Mouse (Mus musculus): ENCODE measurements around the gene Uvrag. TPM values are rescaled to one million over a fixed set of nuclear protein-coding genes. Genes with fewer than 3 reads are reported as not detected.

The Uvrag gene
- polyA plus RNA-seq, 1 experiment from 2014 or later: 18.3 TPM

DNA sequence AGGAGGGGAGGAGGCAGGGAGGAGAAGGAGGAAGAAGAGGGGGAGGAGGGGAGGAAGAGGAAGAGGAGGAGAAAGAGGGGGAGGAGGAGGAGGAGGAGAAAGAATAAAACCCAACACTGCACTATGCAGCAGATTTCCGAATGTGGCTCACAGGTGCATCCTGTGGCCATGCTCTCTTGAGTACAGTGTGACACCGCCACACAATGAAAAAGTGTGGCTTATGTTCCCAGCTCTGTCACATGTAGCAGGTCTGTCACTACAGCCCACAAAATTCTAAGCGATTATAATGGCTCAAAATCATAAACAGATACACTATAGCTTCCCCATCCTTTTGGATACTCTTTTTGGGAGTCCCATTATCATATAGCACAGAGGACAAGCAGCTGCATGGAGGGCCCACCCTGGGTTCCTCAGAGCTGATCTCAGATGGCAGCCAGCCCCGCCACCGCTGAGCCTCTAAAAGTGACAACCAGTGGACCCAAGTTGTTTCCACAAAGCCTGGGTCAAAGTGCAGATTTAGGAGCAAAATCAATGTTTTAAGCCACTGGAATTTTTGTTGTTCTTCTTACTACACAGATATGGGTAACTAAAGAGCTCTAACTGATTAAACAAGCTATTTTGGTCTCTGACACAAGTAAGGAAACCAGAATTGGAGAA lies 19.9 kb downstream of the Uvrag start:
- no peak overlapping the region for H3K9ac ChIP-seq (replicated peaks; ENCODE audit: low read depth, low read length)
- H3K4me1 ChIP-seq (replicated peaks; ENCODE audit: control insufficient read depth, insufficient read depth, low read length): no peaks in the 10 kb centered on the region
- ATAC-seq: no peak
- no peak overlapping the region for H3K27ac ChIP-seq (ENCODE audit: low read length)
- H3K4me2 ChIP-seq (ENCODE audit: low read length): no peak overlapping the region
- H3K36me3 ChIP-seq (ENCODE audit: control insufficient read depth, insufficient read depth): no peaks in the 10 kb centered on the region
- H3K27me3 ChIP-seq (replicated peaks; ENCODE audit: control insufficient read depth, insufficient read depth, low read length): no peaks in the 10 kb centered on the region
- 88% methylated on average over 5 of the region's 5 CpGs for WGBS
- no peaks in the 10 kb centered on the region for H3K9me3 ChIP-seq (ENCODE audit: control insufficient read depth, low read length)
- H3K4me3 ChIP-seq (replicated peaks; ENCODE audit: low read length): no peak overlapping the region

DNA sequence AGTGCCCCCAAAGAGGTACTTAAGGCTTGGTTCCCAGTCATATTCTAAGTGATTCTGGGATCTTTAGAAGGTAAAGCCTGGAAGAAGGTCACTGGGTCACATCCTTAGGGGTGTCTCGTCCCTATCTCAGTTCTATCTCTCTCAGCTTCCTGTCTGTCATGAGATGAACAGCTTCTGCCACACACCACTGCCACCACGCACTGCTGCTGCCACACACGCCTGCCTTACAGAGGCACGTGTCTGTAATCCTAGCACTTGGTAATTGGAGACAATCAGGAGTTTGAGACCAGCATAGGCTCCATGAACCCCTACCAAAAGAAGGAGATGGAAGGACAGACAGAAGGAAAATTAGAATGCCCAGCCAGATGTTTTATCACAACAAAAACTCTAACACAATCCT lies 20.9 kb downstream of the Uvrag start:
- Histone ChIP-seq H3K4me1 (replicated peaks; ENCODE audit: control insufficient read depth, insufficient read depth, low read length) (no peaks in the 10 kb centered on the region), H3K36me3 (ENCODE audit: control insufficient read depth, insufficient read depth) (no peaks in the 10 kb centered on the region), H3K9ac (replicated peaks; ENCODE audit: low read depth, low read length) (no peak overlapping the region), H3K4me2 (ENCODE audit: low read length) (no peak overlapping the region), H3K9me3 (ENCODE audit: control insufficient read depth, low read length) (no peaks in the 10 kb centered on the region), H3K27me3 (replicated peaks; ENCODE audit: control insufficient read depth, insufficient read depth, low read length) (no peaks in the 10 kb centered on the region), H3K4me3 (replicated peaks; ENCODE audit: low read length) (no peak overlapping the region), H3K27ac (ENCODE audit: low read length) (no peak overlapping the region)
- ATAC-seq: no peak
- WGBS: 86% methylated on average over 4 of the region's 4 CpGs

DNA sequence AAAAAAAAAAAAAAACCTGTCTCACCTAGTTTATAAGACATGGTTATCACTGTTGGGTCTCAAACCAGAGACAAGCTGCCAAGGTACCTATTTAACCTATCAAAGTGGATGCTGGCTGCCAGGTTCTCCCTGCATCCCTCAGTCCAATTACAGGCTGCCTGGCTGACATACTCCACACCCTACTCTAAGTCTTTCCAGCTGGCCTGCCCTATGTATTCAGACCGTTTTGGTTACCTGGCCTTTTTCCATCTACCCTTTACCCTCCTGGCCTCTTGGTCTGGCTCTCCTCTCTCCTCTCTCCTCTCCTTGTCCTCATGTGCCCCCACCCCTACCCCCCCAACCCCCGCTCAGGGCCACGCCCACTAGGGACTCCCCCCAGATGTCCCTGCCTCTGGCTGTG lies 24.2 kb downstream of the Uvrag start:
- no peak overlapping the region for H3K4me2 ChIP-seq (ENCODE audit: low read length)
- H3K27ac ChIP-seq (ENCODE audit: low read length): no peak overlapping the region
- 81% methylated on average over 2 of the region's 3 CpGs for WGBS
- H3K4me3 ChIP-seq (replicated peaks; ENCODE audit: low read length): no peak overlapping the region
- no peak overlapping the region for H3K9ac ChIP-seq (replicated peaks; ENCODE audit: low read depth, low read length)
- H3K27me3 ChIP-seq (replicated peaks; ENCODE audit: control insufficient read depth, insufficient read depth, low read length): no peaks in the 10 kb centered on the region
- no peaks in the 10 kb centered on the region for H3K36me3 ChIP-seq (ENCODE audit: control insufficient read depth, insufficient read depth)
- ATAC-seq: no peak
- no peaks in the 10 kb centered on the region for H3K9me3 ChIP-seq (ENCODE audit: control insufficient read depth, low read length)
- H3K4me1 ChIP-seq (replicated peaks; ENCODE audit: control insufficient read depth, insufficient read depth, low read length): no peaks in the 10 kb centered on the region

DNA sequence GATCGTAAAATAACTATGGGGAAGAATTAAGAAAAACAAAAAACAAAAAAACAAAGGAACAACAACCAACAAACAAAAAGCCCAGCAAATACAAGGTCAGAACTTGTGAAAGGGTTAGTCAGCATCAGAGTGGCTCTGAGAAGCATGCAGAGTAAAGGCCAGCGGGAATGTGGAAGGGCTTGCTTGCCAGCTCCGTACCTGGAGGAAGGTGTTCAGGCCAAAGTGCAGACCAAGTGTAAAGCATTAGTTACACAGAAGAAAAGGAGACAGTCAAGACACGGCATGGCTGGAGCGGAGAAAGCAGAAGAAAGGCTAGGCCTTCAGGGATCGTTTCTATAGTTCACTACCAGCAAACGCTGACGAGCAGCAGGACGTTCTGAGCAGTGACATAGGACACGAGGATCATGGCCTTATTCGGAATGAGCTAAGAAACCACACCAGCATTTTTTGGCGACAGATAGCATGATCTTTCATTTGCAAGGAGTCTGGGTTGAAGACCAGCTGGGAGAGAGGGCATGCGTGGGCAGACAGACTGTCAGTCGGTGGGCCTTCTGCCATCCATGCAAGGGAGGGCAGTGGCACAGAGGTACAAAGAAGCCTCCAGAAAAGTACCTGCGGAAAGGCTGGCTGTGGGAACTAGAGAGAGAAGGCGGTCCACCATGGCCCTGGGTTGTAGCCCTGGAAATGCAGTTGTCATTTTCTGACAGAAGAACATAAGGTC lies 26.8 kb downstream of the Uvrag start:
- no peak for ATAC-seq
- Histone ChIP-seq H3K36me3 (ENCODE audit: control insufficient read depth, insufficient read depth) (no peaks in the 10 kb centered on the region), H3K4me2 (ENCODE audit: low read length) (no peak overlapping the region), H3K9ac (replicated peaks; ENCODE audit: low read depth, low read length) (no peak overlapping the region), H3K4me1 (replicated peaks; ENCODE audit: control insufficient read depth, insufficient read depth, low read length) (no peaks in the 10 kb centered on the region), H3K9me3 (ENCODE audit: control insufficient read depth, low read length) (no peaks in the 10 kb centered on the region), H3K27ac (ENCODE audit: low read length) (no peak overlapping the region), H3K27me3 (replicated peaks; ENCODE audit: control insufficient read depth, insufficient read depth, low read length) (no peaks in the 10 kb centered on the region), H3K4me3 (replicated peaks; ENCODE audit: low read length) (no peak overlapping the region)
- WGBS: 92% methylated on average over 16 of the region's 16 CpGs

DNA sequence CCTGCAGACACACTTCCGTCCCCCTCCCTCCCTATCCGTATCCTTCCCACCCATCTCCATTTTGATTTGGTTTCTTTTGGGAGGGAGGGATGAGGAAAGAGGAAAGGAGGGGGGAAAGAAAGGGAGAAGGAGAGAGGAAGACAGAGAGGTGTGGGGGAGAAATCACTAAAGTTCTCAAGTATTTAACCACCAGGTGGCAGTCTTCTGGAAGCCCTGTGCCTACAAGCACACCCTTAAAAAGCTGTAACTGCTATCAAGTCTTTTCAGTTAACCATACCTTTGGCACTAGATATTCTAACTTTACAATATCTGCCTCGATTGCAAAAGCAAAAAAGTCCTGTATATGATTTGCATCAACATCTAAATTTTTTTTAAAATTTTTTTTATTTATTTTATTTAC lies 33.4 kb downstream of the Uvrag start:
- Histone ChIP-seq H3K4me2 (ENCODE audit: low read length) (no peak overlapping the region), H3K27me3 (replicated peaks; ENCODE audit: control insufficient read depth, insufficient read depth, low read length) (no peaks in the 10 kb centered on the region), H3K4me1 (replicated peaks; ENCODE audit: control insufficient read depth, insufficient read depth, low read length) (no peaks in the 10 kb centered on the region; the same call in 1 of the 2 replicates), H3K9ac (replicated peaks; ENCODE audit: low read depth, low read length) (no peak overlapping the region), H3K27ac (ENCODE audit: low read length) (no peak overlapping the region), H3K4me3 (replicated peaks; ENCODE audit: low read length) (no peak overlapping the region), H3K36me3 (ENCODE audit: control insufficient read depth, insufficient read depth) (no peaks in the 10 kb centered on the region), H3K9me3 (ENCODE audit: control insufficient read depth, low read length) (no peaks in the 10 kb centered on the region)
- WGBS: 43% methylated on average over 3 of the region's 3 CpGs
- no peak for ATAC-seq

DNA sequence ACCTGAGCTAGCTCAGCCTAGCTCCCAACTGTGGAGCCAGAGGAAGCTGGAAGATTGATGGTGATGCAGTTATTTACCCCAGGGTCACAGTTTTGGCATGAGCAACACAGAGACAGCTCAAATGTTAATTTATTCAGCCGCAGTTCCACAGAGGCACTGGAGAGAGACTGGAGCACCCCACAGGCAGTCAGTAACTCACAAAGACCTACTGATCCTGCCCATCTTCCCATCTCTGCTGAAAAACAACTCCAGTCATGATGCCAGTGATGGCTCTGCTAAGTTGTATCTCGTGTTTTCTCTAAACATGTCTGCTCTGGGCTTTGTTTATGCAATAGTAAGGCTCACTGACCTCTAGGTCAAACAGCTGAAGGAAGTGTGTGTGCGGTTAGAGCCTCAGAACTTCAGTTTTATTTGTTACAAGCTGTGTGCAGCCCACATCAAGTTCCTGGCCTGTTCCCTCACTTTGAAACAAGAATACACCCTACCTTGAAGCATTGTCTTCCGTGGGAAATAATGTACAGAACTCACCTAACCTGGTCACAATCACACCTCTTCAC lies 34.1 kb downstream of the Uvrag start:
- Histone ChIP-seq H3K27me3 (replicated peaks; ENCODE audit: control insufficient read depth, insufficient read depth, low read length) (no peaks in the 10 kb centered on the region), H3K4me2 (ENCODE audit: low read length) (no peak overlapping the region), H3K36me3 (ENCODE audit: control insufficient read depth, insufficient read depth) (no peaks in the 10 kb centered on the region), H3K4me1 (replicated peaks; ENCODE audit: control insufficient read depth, insufficient read depth, low read length) (no peaks in the 10 kb centered on the region; the same call in 1 of the 2 replicates), H3K9ac (replicated peaks; ENCODE audit: low read depth, low read length) (no peak overlapping the region), H3K27ac (ENCODE audit: low read length) (no peak overlapping the region), H3K9me3 (ENCODE audit: control insufficient read depth, low read length) (no peaks in the 10 kb centered on the region), H3K4me3 (replicated peaks; ENCODE audit: low read length) (no peak overlapping the region)
- no peak for ATAC-seq
- WGBS: 66% methylated on average over 4 of the region's 4 CpGs

DNA sequence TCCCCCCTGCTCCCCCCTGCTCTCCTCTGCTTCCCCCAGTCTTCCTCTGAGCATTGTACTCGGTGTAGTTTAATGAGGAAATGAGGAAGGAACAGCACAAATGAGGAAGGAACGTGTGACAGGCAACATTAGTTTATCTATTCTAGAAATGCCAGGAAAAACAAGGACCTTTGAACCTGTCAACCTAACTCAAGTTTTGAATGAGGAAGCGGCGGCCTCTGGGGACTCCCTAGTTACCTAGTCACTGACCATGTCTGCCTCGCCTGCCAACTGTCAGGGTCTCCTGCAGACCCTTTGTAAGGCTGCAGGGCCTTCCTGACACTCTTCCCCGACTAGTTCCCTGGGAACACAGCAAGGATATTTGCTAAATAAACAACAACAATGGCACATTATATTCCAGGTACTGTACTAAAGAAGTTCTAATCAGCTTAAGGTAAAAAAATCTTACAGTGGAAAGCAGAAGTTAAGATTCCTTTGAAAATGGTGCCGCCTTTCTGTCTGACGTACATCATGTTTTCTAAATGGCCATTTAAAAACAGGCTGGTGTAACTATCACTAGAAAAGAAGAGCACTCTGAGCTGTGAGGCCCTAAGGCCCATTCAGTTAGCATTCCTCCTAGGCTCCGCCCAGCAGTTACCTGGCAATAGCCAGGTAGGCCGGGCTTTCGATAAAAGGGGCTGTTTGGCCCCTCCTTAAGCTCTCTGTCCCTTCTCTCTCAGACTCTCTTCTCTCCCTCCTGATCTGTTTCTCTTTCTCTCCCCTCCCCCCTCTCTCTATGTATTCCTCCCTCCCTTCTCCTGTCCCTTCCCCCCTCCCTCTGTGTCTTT lies 39.0 kb downstream of the Uvrag start:
- no peak for ATAC-seq
- no peaks in the 10 kb centered on the region for H3K9me3 ChIP-seq (ENCODE audit: control insufficient read depth, low read length)
- H3K9ac ChIP-seq (replicated peaks; ENCODE audit: low read depth, low read length): no peak overlapping the region
- H3K4me1 ChIP-seq (replicated peaks; ENCODE audit: control insufficient read depth, insufficient read depth, low read length): no peaks in the 10 kb centered on the region; the same call in 1 of the 2 replicates
- H3K4me2 ChIP-seq (ENCODE audit: low read length): no peak overlapping the region
- 28% methylated on average over 11 of the region's 11 CpGs for WGBS
- no peaks in the 10 kb centered on the region for H3K36me3 ChIP-seq (ENCODE audit: control insufficient read depth, insufficient read depth)
- no peaks in the 10 kb centered on the region for H3K27me3 ChIP-seq (replicated peaks; ENCODE audit: control insufficient read depth, insufficient read depth, low read length)
- no peak overlapping the region for H3K4me3 ChIP-seq (replicated peaks; ENCODE audit: low read length)
- H3K27ac ChIP-seq (ENCODE audit: low read length): no peak overlapping the region

DNA sequence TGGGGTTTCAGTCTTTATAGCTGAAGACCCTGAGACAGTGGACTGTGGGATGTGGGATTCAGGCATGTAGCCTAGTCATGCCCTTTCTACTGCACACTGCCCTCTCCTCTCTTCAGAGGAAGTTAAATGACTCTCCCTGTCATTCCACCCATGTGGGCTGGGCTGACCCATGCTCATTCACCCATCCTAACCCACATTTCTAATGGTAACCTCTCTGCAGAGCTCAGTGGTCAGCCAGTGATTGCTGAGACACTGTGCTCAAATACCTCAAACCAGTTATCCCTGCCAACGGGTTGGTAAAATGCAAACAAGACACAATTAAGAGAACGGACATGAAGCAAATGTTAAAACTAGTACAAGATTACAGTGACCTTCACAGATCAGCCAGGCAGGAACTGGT lies 39.9 kb downstream of the Uvrag start:
- 45% methylated on average over 2 of the region's 2 CpGs for WGBS
- no peak for ATAC-seq
- H3K4me1 ChIP-seq (replicated peaks; ENCODE audit: control insufficient read depth, insufficient read depth, low read length): no peaks in the 10 kb centered on the region

DNA sequence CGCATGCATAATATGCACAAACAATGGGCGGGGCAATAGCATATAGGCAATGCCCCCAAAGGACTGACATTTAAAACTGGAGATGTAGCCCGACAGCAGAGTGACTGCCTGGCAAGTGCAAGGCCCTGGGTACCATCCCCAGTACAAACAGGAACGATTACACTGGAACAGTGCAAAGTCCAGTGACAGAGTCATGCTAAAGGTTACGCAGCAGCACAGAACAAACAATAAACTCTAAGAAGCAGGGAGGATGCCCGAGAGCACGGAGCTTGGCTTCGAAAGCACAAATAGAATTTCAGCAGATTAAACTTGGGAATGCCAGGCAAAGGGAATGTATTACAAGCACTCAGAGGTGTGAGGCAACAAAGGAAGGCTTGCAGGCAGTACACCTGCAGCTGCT lies 40.4 kb downstream of the Uvrag start:
- no peaks in the 10 kb centered on the region for H3K36me3 ChIP-seq (ENCODE audit: control insufficient read depth, insufficient read depth)
- ATAC-seq: no peak
- H3K27ac ChIP-seq (ENCODE audit: low read length): no peak overlapping the region
- no peaks in the 10 kb centered on the region for H3K9me3 ChIP-seq (ENCODE audit: control insufficient read depth, low read length)
- H3K27me3 ChIP-seq (replicated peaks; ENCODE audit: control insufficient read depth, insufficient read depth, low read length): no peaks in the 10 kb centered on the region
- H3K9ac ChIP-seq (replicated peaks; ENCODE audit: low read depth, low read length): no peak overlapping the region
- H3K4me1 ChIP-seq (replicated peaks; ENCODE audit: control insufficient read depth, insufficient read depth, low read length): no peaks in the 10 kb centered on the region
- H3K4me3 ChIP-seq (replicated peaks; ENCODE audit: low read length): no peak overlapping the region
- 80% methylated on average over 8 of the region's 8 CpGs for WGBS
- no peak overlapping the region for H3K4me2 ChIP-seq (ENCODE audit: low read length)

More for the DNA sequence above, 39.9 kb downstream of the Uvrag start:
- H3K9me3 ChIP-seq (ENCODE audit: control insufficient read depth, low read length): no peaks in the 10 kb centered on the region
- H3K9ac ChIP-seq (replicated peaks; ENCODE audit: low read depth, low read length): no peak overlapping the region
- H3K4me3 ChIP-seq (replicated peaks; ENCODE audit: low read length): no peak overlapping the region
- no peaks in the 10 kb centered on the region for H3K36me3 ChIP-seq (ENCODE audit: control insufficient read depth, insufficient read depth)
- no peak overlapping the region for H3K4me2 ChIP-seq (ENCODE audit: low read length)
- H3K27me3 ChIP-seq (replicated peaks; ENCODE audit: control insufficient read depth, insufficient read depth, low read length): no peaks in the 10 kb centered on the region
- no peak overlapping the region for H3K27ac ChIP-seq (ENCODE audit: low read length)

Measured in forebrain, embryonic 16.5 days (tissue).